Mouse (Mus musculus): Measurements from ENCODE around the gene Slc41a2. TPM values are rescaled to one million over a fixed set of nuclear protein-coding genes. Genes with fewer than 3 reads are reported as not detected.

The Slc41a2 gene
- polyA plus RNA-seq (2017; shearing (Covaris generic)), result 7.2 TPM

GRCm38 (mm10) chr10:83337159-83337951 is at the start of gene Slc41a2:
TSS of gene Slc41a2 (minus strand) at chr10:83337882.

GRCm38 (mm10) chr10:83359956-83360355 is 22.3 kb upstream of the Slc41a2 start, which contains the start of gene D10Wsu102e:
TSS of gene D10Wsu102e (plus strand) at chr10:83360221.

Other genes starting within 250 kb of the Slc41a2 start
- gene D10Wsu102e, start 22.3 kb upstream of the Slc41a2 start, polyA plus RNA-seq (2017; shearing (Covaris generic)), result 0.54 TPM
- 0.39 TPM for gene Aldh1l2, start 196.3 kb upstream of the Slc41a2 start, polyA plus RNA-seq (2017; shearing (Covaris generic))
- gene Washc4, start 205.9 kb upstream of the Slc41a2 start, polyA plus RNA-seq (2017; shearing (Covaris generic)), result 43.6 TPM